Mouse (Mus musculus) stomach, postnatal 0 days (tissue): ENCODE data around the gene 1190007I07Rik.

ENCODE experiments used
- CTCF ChIP-seq: IDR thresholded peaks from 2 replicates; pipeline ENCODE4 v1.5.1; 2016; ENCODE audit warnings: antibody characterized with exemption, low read depth, mild to moderate bottlenecking, moderate library complexity
- EP300 ChIP-seq: optimal IDR thresholded peaks from 2 replicates; pipeline ENCODE3; 2016; ENCODE audit warnings: antibody characterized with exemption

- TF ChIP-seq CTCF (no peak), EP300 (no peak)
These were observed 11.3 kb upstream of the 1190007I07Rik start for GRCm38 (mm10) chr10:82634348-82634747.
